Mouse (Mus musculus): ENCODE results near the gene Ccdc58. TPM values are rescaled to one million over a fixed set of nuclear protein-coding genes. Genes with fewer than 3 reads are reported as not detected.
"Not testable (repeated sequence)": the region's sequence is repeated elsewhere in the genome, so short reads cannot be mapped to it uniquely, and the experiment has no call there.

Ccdc58 gene
- polyA plus RNA-seq, 1 experiment from 2014 or later, result 91.8 TPM

GRCm38 (mm10) chr16:36057933-36058475, 13.5 kb upstream of the Ccdc58 start:
- Histone ChIP-seq H3K4me1 (no peaks in the 10 kb centered on the region), H3K4me2 (replicated peaks) (no peak overlapping the region), H3K36me3 (peaks cover 31% of the 10 kb centered on the region), H3K27me3 (no peaks in the 10 kb centered on the region), H3K9me3 (no peaks in the 10 kb centered on the region), H3K27ac (no peak overlapping the region), H3K4me3 (no peak overlapping the region), H3K9ac (no peak overlapping the region)
- WGBS, result 83% methylated on average over 8 of the region's 8 CpGs
- no peak for ATAC-seq (ENCODE audit: low FRiP score, low read depth)

- not testable (repeated sequence) for H3K4me2 ChIP-seq (replicated peaks); H3K4me3 ChIP-seq; H3K9me3 ChIP-seq; ATAC-seq (ENCODE audit: low FRiP score, low read depth); H3K27ac ChIP-seq; H3K9ac ChIP-seq; H3K27me3 ChIP-seq
- WGBS, result 83% methylated on average over 1 of the region's 1 CpGs
- Histone ChIP-seq H3K36me3 (peaks cover 16% of the 10 kb centered on the region), H3K4me1 (peaks cover 15% of the 10 kb centered on the region)
Measured at GRCm38 (mm10) chr16:36062534-36062933, 9.0 kb upstream of the Ccdc58 start.

- no peaks in the 10 kb centered on the region for H3K27me3 ChIP-seq
- no peaks in the 10 kb centered on the region for H3K9me3 ChIP-seq
- peaks cover 23% of the 10 kb centered on the region for H3K4me1 ChIP-seq
- no peak overlapping the region for H3K9ac ChIP-seq
- WGBS, result 57% methylated on average over 2 of the region's 2 CpGs
- no peak overlapping the region for H3K4me3 ChIP-seq
- no peak overlapping the region for H3K27ac ChIP-seq
- ATAC-seq (ENCODE audit: low FRiP score, low read depth), result no peak
- peaks cover 16% of the 10 kb centered on the region for H3K36me3 ChIP-seq
- H3K4me2 ChIP-seq (replicated peaks), result no peak overlapping the region
Measured at GRCm38 (mm10) chr16:36063315-36063714, 8.2 kb upstream of the Ccdc58 start.

GRCm38 (mm10) chr16:36064904-36065303, 6.6 kb upstream of the Ccdc58 start:
- H3K4me2 ChIP-seq (replicated peaks), result no peak overlapping the region
- no peak for ATAC-seq (ENCODE audit: low FRiP score, low read depth)
- 86% methylated on average over 5 of the region's 5 CpGs for WGBS
- H3K27me3 ChIP-seq, result no peaks in the 10 kb centered on the region
- H3K36me3 ChIP-seq, result peaks cover 19% of the 10 kb centered on the region
- no peak overlapping the region for H3K9ac ChIP-seq
- peaks cover 39% of the 10 kb centered on the region for H3K4me1 ChIP-seq
- no peak overlapping the region for H3K27ac ChIP-seq
- H3K9me3 ChIP-seq, result no peaks in the 10 kb centered on the region
- no peak overlapping the region for H3K4me3 ChIP-seq

- no peaks in the 10 kb centered on the region for H3K9me3 ChIP-seq
- peaks cover 45% of the 10 kb centered on the region for H3K4me1 ChIP-seq
- ATAC-seq (ENCODE audit: low FRiP score, low read depth), result no peak
- H3K4me3 ChIP-seq, result no peak overlapping the region
- peak overlapping the region; percentile 35 for H3K4me2 ChIP-seq (replicated peaks)
- H3K27ac ChIP-seq, result 0 out of 2 replicates have a peak overlapping the region, but pooled peaks have one; percentile 28
- 58% methylated on average over 2 of the region's 2 CpGs for WGBS
- H3K36me3 ChIP-seq, result peaks cover 10% of the 10 kb centered on the region
- H3K27me3 ChIP-seq, result no peaks in the 10 kb centered on the region
- no peak overlapping the region for H3K9ac ChIP-seq
Measured at GRCm38 (mm10) chr16:36067694-36068093, 3.8 kb upstream of the Ccdc58 start.

- Histone ChIP-seq H3K9ac (no peak overlapping the region), H3K9me3 (no peaks in the 10 kb centered on the region), H3K27me3 (no peaks in the 10 kb centered on the region), H3K4me1 (peaks cover 48% of the 10 kb centered on the region), H3K4me3 (no peak overlapping the region; the same call in 1 of the 2 replicates), H3K27ac (no peak overlapping the region), H3K36me3 (peaks cover 10% of the 10 kb centered on the region), H3K4me2 (replicated peaks) (peak overlapping the region; percentile 35)
- no peak for ATAC-seq (ENCODE audit: low FRiP score, low read depth)
- 63% methylated on average over 3 of the region's 3 CpGs for WGBS
Measured at GRCm38 (mm10) chr16:36068356-36068755, 3.1 kb upstream of the Ccdc58 start.

GRCm38 (mm10) chr16:36069819-36070575, 1.5 kb upstream of the Ccdc58 start:
- WGBS, result 28% methylated on average over 9 of the region's 9 CpGs
- no peak for ATAC-seq (ENCODE audit: low FRiP score, low read depth)
- peaks cover 43% of the 10 kb centered on the region for H3K4me1 ChIP-seq

GRCm38 (mm10) chr16:36071071-36071449, 425 bp upstream of the Ccdc58 start:
- H3K4me3 ChIP-seq, result peak overlapping the region; percentile 67
- peaks cover 39% of the 10 kb centered on the region for H3K4me1 ChIP-seq
- no peaks in the 10 kb centered on the region for H3K9me3 ChIP-seq
- no peaks in the 10 kb centered on the region for H3K27me3 ChIP-seq
- H3K4me2 ChIP-seq (replicated peaks), result peak overlapping the region; percentile 66
- 0% methylated on average over 16 of the region's 16 CpGs for WGBS
- H3K36me3 ChIP-seq, result peaks cover 8% of the 10 kb centered on the region
- H3K9ac ChIP-seq, result peak overlapping the region; percentile 85
- peak overlapping the region; percentile 97 for H3K27ac ChIP-seq
- no peak for ATAC-seq (ENCODE audit: low FRiP score, low read depth)

More at GRCm38 (mm10) chr16:36069819-36070575, 1.5 kb upstream of the Ccdc58 start:
- Histone ChIP-seq H3K4me2 (replicated peaks) (peak overlapping the region; percentile 66), H3K27ac (no peak overlapping the region), H3K36me3 (peaks cover 10% of the 10 kb centered on the region), H3K9me3 (no peaks in the 10 kb centered on the region), H3K27me3 (no peaks in the 10 kb centered on the region), H3K9ac (peak overlapping the region; percentile 85), H3K4me3 (peak overlapping the region; percentile 67)

- Histone ChIP-seq H3K4me2 (replicated peaks) (peak overlapping the region; percentile 66), H3K27me3 (no peaks in the 10 kb centered on the region), H3K9ac (peak overlapping the region; percentile 85), H3K27ac (peak overlapping the region; percentile 97), H3K9me3 (no peaks in the 10 kb centered on the region), H3K4me1 (peaks cover 32% of the 10 kb centered on the region), H3K4me3 (peak overlapping the region; percentile 67), H3K36me3 (peaks cover 3% of the 10 kb centered on the region; the same call in 1 of the 2 replicates)
- ATAC-seq (ENCODE audit: low FRiP score, low read depth), result no peak
- WGBS, result 26% methylated on average over 8 of the region's 8 CpGs
Measured at GRCm38 (mm10) chr16:36072410-36073011, 1.0 kb downstream of the Ccdc58 start.

- no peaks in the 10 kb centered on the region for H3K9me3 ChIP-seq
- no peak overlapping the region for H3K27ac ChIP-seq
- no peak overlapping the region for H3K4me3 ChIP-seq
- H3K4me2 ChIP-seq (replicated peaks), result no peak overlapping the region
- H3K36me3 ChIP-seq, result peaks cover 6% of the 10 kb centered on the region; the same call in 1 of the 2 replicates
- H3K27me3 ChIP-seq, result no peaks in the 10 kb centered on the region
- H3K9ac ChIP-seq, result no peak overlapping the region
- 93% methylated on average over 3 of the region's 3 CpGs for WGBS
- ATAC-seq (ENCODE audit: low FRiP score, low read depth), result no peak
- peaks cover 10% of the 10 kb centered on the region for H3K4me1 ChIP-seq
Measured at GRCm38 (mm10) chr16:36074772-36075171, 3.3 kb downstream of the Ccdc58 start.

GRCm38 (mm10) chr16:36079916-36080315, 8.4 kb downstream of the Ccdc58 start:
- peaks cover 27% of the 10 kb centered on the region for H3K36me3 ChIP-seq
- 90% methylated on average over 3 of the region's 3 CpGs for WGBS
- no peak overlapping the region for H3K9ac ChIP-seq
- no peak overlapping the region for H3K4me3 ChIP-seq
- no peaks in the 10 kb centered on the region for H3K27me3 ChIP-seq
- no peak for ATAC-seq (ENCODE audit: low FRiP score, low read depth)
- no peaks in the 10 kb centered on the region for H3K4me1 ChIP-seq
- no peaks in the 10 kb centered on the region for H3K9me3 ChIP-seq
- H3K4me2 ChIP-seq (replicated peaks), result no peak overlapping the region
- H3K27ac ChIP-seq, result no peak overlapping the region

- 91% methylated on average over 4 of the region's 4 CpGs for WGBS
- no peak overlapping the region for H3K4me3 ChIP-seq
- H3K9me3 ChIP-seq, result no peaks in the 10 kb centered on the region
- no peaks in the 10 kb centered on the region for H3K27me3 ChIP-seq
- no peak overlapping the region; the same call in 1 of the 2 replicates for H3K27ac ChIP-seq
- ATAC-seq (ENCODE audit: low FRiP score, low read depth), result no peak
- no peak overlapping the region for H3K9ac ChIP-seq
- H3K4me2 ChIP-seq (replicated peaks), result no peak overlapping the region
- H3K36me3 ChIP-seq, result peaks cover 79% of the 10 kb centered on the region
- no peaks in the 10 kb centered on the region for H3K4me1 ChIP-seq
Measured at GRCm38 (mm10) chr16:36087846-36088245, 16.4 kb downstream of the Ccdc58 start.

Data from limb, embryonic 13.5 days (tissue).